Mouse (Mus musculus) megakaryocyte-erythroid progenitor cell, adult 5-6 weeks (primary cell): ENCODE results near the gene Ssx2ip. TPM values are rescaled to one million over a fixed set of nuclear protein-coding genes. Genes with fewer than 3 reads are reported as not detected.

ENCODE experiments used
- ATAC-seq: replicated peaks from 2 replicates; pipeline ENCODE4 v1.8.0; 2016; ENCODE audit warnings: mild to moderate bottlenecking, inconsistent platforms; ENCODE audit not compliant: severe bottlenecking, poor library complexity, low FRiP score, low TSS enrichment
- total RNA-seq, 2 experiments: library from RNA; stranded (forward) in 1 of 2; stranded (reverse) in 1 of 2; fragments of 200-1000, 215-1000 nt in 1 of 2; fragments of >200 nt in 1 of 2; fragmentation: Nextera tagmentation in 1 of 2; gene quantifications; 2 replicates each; pipeline ENCODE4 v1.2.3; 2014 to 2017

Ssx2ip gene
- total RNA-seq, 2 experiments from 2014 or later: 45.3 to 73.8 TPM

GRCm38 (mm10) chr3:146425902-146426301, 21.5 kb downstream of the Ssx2ip start:
- ATAC-seq: no peak

GRCm38 (mm10) chr3:146426489-146426888, 22.0 kb downstream of the Ssx2ip start:
- ATAC-seq: no peak

- 0 out of 2 replicates have a peak, but pooled peaks have one; percentile 28 for ATAC-seq
Measured at GRCm38 (mm10) chr3:146433063-146433462, 28.6 kb downstream of the Ssx2ip start.

GRCm38 (mm10) chr3:146433681-146434350, 29.4 kb downstream of the Ssx2ip start:
- no peak for ATAC-seq

- no peak for ATAC-seq
Measured at GRCm38 (mm10) chr3:146434686-146435085, 30.2 kb downstream of the Ssx2ip start.

- ATAC-seq: no peak
Measured at GRCm38 (mm10) chr3:146435533-146435932, 31.1 kb downstream of the Ssx2ip start.

- no peak for ATAC-seq
Measured at GRCm38 (mm10) chr3:146436114-146436513, 31.7 kb downstream of the Ssx2ip start.

- no peak for ATAC-seq
Measured at GRCm38 (mm10) chr3:146440011-146440410, 35.6 kb downstream of the Ssx2ip start.

- no peak for ATAC-seq
Measured at GRCm38 (mm10) chr3:146440422-146440821, 36.0 kb downstream of the Ssx2ip start.

GRCm38 (mm10) chr3:146442484-146442883, 38.0 kb downstream of the Ssx2ip start:
- no peak for ATAC-seq

GRCm38 (mm10) chr3:146442936-146443335, 38.5 kb downstream of the Ssx2ip start:
- ATAC-seq: no peak

- ATAC-seq: no peak
Measured at GRCm38 (mm10) chr3:146443380-146443779, 38.9 kb downstream of the Ssx2ip start.

- ATAC-seq: no peak
Measured at GRCm38 (mm10) chr3:146444880-146445279, 40.4 kb downstream of the Ssx2ip start.

GRCm38 (mm10) chr3:146447156-146447555, 42.7 kb downstream of the Ssx2ip start:
- ATAC-seq: no peak

- no peak for ATAC-seq
Measured at GRCm38 (mm10) chr3:146447598-146447997, 43.2 kb downstream of the Ssx2ip start.

- peak; percentile 31; the same call in 1 of the 2 replicates for ATAC-seq
Measured at GRCm38 (mm10) chr3:146448372-146448771, 43.9 kb downstream of the Ssx2ip start.

- ATAC-seq: no peak; the same call in 1 of the 2 replicates
Measured at GRCm38 (mm10) chr3:146448969-146449368, 44.5 kb downstream of the Ssx2ip start.

- ATAC-seq: peak; percentile 3; the same call in 1 of the 2 replicates
Measured at GRCm38 (mm10) chr3:146449745-146450250, 45.4 kb downstream of the Ssx2ip start, which contains the start of gene Ctbs. Ctbs (plus strand) TSS chr3:146449795.

GRCm38 (mm10) chr3:146450371-146450841, 46.0 kb downstream of the Ssx2ip start:
- peak; percentile 99 for ATAC-seq

GRCm38 (mm10) chr3:146451375-146451774, 46.9 kb downstream of the Ssx2ip start:
- ATAC-seq: no peak

- ATAC-seq: 0 out of 2 replicates have a peak, but pooled peaks have one; percentile 57
Measured at GRCm38 (mm10) chr3:146462939-146463338, 58.5 kb downstream of the Ssx2ip start.
